Mouse (Mus musculus): Measurements from ENCODE around the gene Nubp2.

The Nubp2 gene

GRCm38 (mm10) chr17:24894061-24894994 lies 8.2 kb upstream of the Nubp2 start:
- DNase-seq (ENCODE audit: low spot score), result no peak

- DNase-seq (ENCODE audit: low spot score), result no peak
Observed at GRCm38 (mm10) chr17:24893276-24893675, 7.1 kb upstream of the Nubp2 start.

GRCm38 (mm10) chr17:24892785-24893184 lies 6.6 kb upstream of the Nubp2 start:
- no peak for DNase-seq (ENCODE audit: low spot score)

GRCm38 (mm10) chr17:24891321-24891720 lies 5.2 kb upstream of the Nubp2 start:
- no peak for DNase-seq (ENCODE audit: low spot score)

GRCm38 (mm10) chr17:24890151-24891092 lies 4.3 kb upstream of the Nubp2 start:
- DNase-seq (ENCODE audit: low spot score), result no peak

GRCm38 (mm10) chr17:24888862-24889261 lies 2.7 kb upstream of the Nubp2 start:
- no peak for DNase-seq (ENCODE audit: low spot score)

- no peak for DNase-seq (ENCODE audit: low spot score)
Observed at GRCm38 (mm10) chr17:24887291-24888080, 1.3 kb upstream of the Nubp2 start.

- DNase-seq (ENCODE audit: low spot score), result no peak
Observed at GRCm38 (mm10) chr17:24886932-24887271, 753 bp upstream of the Nubp2 start.

GRCm38 (mm10) chr17:24885356-24886133 lies 604 bp downstream of the Nubp2 start:
- DNase-seq (ENCODE audit: low spot score), result no peak

GRCm38 (mm10) chr17:24884391-24884790 lies 1.8 kb downstream of the Nubp2 start:
- no peak for DNase-seq (ENCODE audit: low spot score)

- no peak for DNase-seq (ENCODE audit: low spot score)
Observed at GRCm38 (mm10) chr17:24881738-24882440, 4.3 kb downstream of the Nubp2 start.

- no peak for DNase-seq (ENCODE audit: low spot score)
Observed at GRCm38 (mm10) chr17:24878531-24878930, 7.6 kb downstream of the Nubp2 start.

GRCm38 (mm10) chr17:24878117-24878397 lies 8.1 kb downstream of the Nubp2 start:
- DNase-seq (ENCODE audit: low spot score), result no peak

GRCm38 (mm10) chr17:24877336-24878116 lies 8.6 kb downstream of the Nubp2 start:
- no peak for DNase-seq (ENCODE audit: low spot score)

GRCm38 (mm10) chr17:24874989-24875388 lies 11.2 kb downstream of the Nubp2 start:
- DNase-seq (ENCODE audit: low spot score), result no peak

GRCm38 (mm10) chr17:24874405-24874745 lies 11.8 kb downstream of the Nubp2 start:
- DNase-seq (ENCODE audit: low spot score), result no peak

- no peak for DNase-seq (ENCODE audit: low spot score)
Observed at GRCm38 (mm10) chr17:24873695-24874404, 12.3 kb downstream of the Nubp2 start.

GRCm38 (mm10) chr17:24867914-24868313 lies 18.2 kb downstream of the Nubp2 start:
- DNase-seq (ENCODE audit: low spot score), result no peak

GRCm38 (mm10) chr17:24865776-24866175 lies 20.4 kb downstream of the Nubp2 start, which contains the start of gene Igfals:
Gene Igfals, plus strand, starts transcription at chr17:24865997.
- no peak for DNase-seq (ENCODE audit: low spot score)
